Mouse (Mus musculus): ENCODE data around the gene Calm1. TPM values are rescaled to one million over a fixed set of nuclear protein-coding genes. Genes with fewer than 3 reads are reported as not detected.

Gene Calm1
- polyA plus RNA-seq, 1 experiment = 735 TPM

DNA sequence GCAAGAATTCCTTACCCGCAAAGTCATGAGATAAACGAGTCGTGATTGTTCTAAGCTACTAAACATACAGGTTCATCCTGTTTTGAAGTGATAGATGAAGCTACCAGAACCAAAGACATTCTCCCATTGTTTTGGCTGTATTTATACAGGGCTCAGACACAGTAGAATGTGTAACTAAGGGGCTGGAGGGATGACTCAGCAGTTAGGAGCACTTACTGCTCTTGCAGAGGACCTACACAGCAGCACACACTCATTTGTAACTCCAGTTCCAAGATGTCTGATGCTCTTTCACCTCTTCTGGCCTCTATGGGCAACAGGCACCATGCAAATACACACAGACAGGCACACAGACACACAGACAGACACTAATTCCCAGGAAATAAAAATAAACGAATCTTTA is 20.8 kb downstream of the Calm1 start:
- Histone ChIP-seq H3K4me1 (ENCODE audit: control insufficient read depth, insufficient read depth, low read length) (no peaks in the 10 kb centered on the region), H3K27ac (ENCODE audit: insufficient read depth, low read depth, low read length) (no peak overlapping the region), H3K4me3 (ENCODE audit: insufficient read depth, low read length) (no peak overlapping the region)
- TF ChIP-seq POLR2A (IDR thresholded peaks at IDR 0.05; ENCODE audit: borderline replicate concordance, low read depth, low read length) (no peak), CTCF (IDR thresholded peaks at IDR 0.05; ENCODE audit: low read depth, low read length) (no peak)

DNA sequence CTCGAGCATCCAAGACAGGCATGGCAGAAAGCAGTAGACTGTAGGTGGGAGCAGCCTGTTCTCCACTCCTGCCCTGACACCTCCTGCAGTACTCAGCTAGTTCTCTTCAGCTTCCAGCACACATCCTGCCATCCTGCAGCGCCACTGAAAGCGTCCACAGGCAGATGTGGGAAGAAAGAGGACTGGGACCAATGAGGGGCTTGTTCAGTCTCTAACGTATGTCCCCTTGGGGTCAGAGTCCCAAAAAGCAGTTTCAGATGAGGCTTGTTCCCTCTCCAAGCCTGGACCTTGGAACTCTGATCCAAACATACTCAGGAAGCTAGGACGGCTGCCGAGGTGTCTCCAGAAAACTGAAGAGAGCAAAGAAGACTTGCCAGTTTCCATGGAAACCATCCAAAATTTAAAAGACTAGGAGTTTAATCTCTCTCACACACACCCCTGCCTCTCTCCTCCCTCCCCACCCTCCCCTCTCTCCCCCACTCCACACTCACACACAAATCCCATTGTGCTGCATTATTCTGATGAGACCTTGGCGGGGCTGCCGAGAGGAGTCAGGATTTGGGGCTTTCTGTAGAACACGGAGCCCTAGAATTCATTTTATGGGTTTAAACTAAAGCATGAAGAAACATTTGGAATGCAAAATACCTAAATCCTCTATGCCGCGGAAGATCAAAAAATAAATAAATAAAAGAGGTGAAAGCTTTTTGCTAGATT is 22.5 kb downstream of the Calm1 start:
- TF ChIP-seq CTCF (IDR thresholded peaks at IDR 0.05; ENCODE audit: low read depth, low read length) (no peak), POLR2A (IDR thresholded peaks at IDR 0.05; ENCODE audit: borderline replicate concordance, low read depth, low read length) (no peak)
- Histone ChIP-seq H3K4me3 (ENCODE audit: insufficient read depth, low read length) (no peak overlapping the region), H3K4me1 (ENCODE audit: control insufficient read depth, insufficient read depth, low read length) (no peaks in the 10 kb centered on the region), H3K27ac (ENCODE audit: insufficient read depth, low read depth, low read length) (no peak overlapping the region)

DNA sequence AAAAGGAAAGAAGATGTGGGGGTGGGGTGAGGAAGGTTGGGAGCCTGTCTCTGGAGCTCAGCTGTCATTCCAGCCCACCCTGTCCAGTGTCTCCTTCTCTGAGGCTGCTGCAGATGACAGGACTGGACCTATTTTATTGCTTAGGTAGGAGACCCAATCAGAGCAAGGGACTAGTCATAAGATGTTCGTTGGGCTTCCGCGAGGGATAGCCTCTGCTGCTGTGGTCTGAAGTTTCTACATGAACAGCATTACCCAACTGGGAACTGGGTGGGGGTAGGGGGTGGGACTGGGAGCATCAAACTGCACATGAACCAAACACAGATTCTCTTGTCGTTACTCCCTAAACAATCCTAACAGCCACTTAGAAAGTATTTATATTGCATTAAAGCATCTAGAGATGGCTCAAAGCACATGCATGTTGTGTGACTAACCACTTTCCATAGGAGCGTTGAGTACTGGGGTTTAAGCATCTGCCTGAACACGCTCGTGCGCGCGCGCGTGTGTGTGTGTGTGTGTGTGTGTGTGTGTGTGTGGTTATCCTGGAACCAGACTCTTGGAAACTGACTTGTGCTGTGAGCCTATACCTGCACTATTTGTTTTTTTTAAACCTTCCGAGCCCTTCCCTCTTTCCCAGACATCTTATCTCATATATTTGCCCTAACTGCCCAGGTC is 23.2 kb downstream of the Calm1 start:
- H3K27ac ChIP-seq (ENCODE audit: insufficient read depth, low read depth, low read length) = no peak overlapping the region
- TF ChIP-seq CTCF (IDR thresholded peaks at IDR 0.05; ENCODE audit: low read depth, low read length) = no peak
- H3K4me1 ChIP-seq (ENCODE audit: control insufficient read depth, insufficient read depth, low read length) = no peaks in the 10 kb centered on the region
- no peak overlapping the region for H3K4me3 ChIP-seq (ENCODE audit: insufficient read depth, low read length)

DNA sequence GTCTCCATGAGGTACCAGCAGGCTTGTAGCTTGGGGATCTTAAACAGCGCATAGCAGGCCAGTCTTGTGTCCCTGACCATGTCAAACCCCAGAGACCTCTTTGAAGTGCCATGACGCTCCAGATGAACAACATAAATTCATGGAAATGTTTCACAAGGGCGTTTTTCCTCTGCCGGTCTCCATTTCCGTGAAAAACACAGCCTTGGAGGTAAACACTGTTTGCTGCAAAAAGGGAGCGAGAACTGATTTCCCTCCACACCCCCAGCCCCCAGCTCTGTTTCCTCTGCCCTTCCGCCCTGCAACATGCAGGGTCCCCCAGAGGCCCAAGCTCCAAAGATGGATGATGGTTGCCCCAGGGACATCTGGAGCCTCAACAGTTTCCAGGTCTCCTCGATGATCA is 24.3 kb downstream of the Calm1 start:
- TF ChIP-seq POLR2A (IDR thresholded peaks at IDR 0.05; ENCODE audit: borderline replicate concordance, low read depth, low read length) = no peak
- TF ChIP-seq CTCF (IDR thresholded peaks at IDR 0.05; ENCODE audit: low read depth, low read length) = no peak
- Histone ChIP-seq H3K4me3 (ENCODE audit: insufficient read depth, low read length) (no peak overlapping the region), H3K4me1 (ENCODE audit: control insufficient read depth, insufficient read depth, low read length) (no peaks in the 10 kb centered on the region), H3K27ac (ENCODE audit: insufficient read depth, low read depth, low read length) (no peak overlapping the region)

DNA sequence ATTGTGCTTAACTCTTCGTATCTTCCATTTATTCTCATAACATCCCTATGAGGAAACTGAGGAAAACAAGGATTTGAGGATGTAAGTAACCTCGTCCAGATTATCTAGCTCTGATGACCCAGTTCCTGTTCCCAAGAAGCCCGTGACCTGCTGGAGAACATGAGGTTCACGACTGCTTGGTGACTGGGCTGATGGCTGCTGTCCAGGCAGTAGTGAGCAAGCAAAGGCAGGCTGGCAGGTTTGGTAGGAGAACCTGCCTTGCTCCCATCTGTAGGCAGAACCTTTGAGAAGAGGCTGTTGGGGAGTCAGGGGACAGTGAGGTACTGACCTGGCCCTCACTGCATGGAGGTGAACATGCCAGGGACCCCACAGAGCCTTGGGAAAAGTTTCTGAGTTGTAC is 26.0 kb downstream of the Calm1 start:
- Histone ChIP-seq H3K27ac (ENCODE audit: insufficient read depth, low read depth, low read length) (no peak overlapping the region), H3K4me3 (ENCODE audit: insufficient read depth, low read length) (no peak overlapping the region), H3K4me1 (ENCODE audit: control insufficient read depth, insufficient read depth, low read length) (no peaks in the 10 kb centered on the region)
- TF ChIP-seq CTCF (IDR thresholded peaks at IDR 0.05; ENCODE audit: low read depth, low read length) = no peak
- no peak for TF ChIP-seq POLR2A (IDR thresholded peaks at IDR 0.05; ENCODE audit: borderline replicate concordance, low read depth, low read length)

DNA sequence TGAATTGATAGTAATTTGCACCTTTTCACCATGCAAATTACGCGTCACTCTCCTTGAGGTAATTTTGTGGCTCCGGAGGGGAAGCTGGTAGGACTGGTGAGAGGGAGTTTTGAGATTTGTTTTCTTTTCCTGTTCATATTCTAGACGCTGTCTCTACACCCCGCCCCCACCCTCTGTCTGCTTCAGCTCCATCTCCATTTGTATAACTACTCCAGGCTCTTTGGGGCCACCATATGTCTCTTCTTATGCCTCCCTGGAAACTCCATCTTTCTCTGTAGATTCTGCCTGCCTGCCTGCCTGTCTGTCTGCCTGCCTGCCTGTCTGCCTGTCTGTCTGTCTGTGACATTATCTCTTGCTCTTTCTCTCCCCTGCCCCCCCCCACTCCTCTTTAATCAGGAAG is 26.8 kb downstream of the Calm1 start:
- TF ChIP-seq POLR2A (IDR thresholded peaks at IDR 0.05; ENCODE audit: borderline replicate concordance, low read depth, low read length) (no peak), CTCF (IDR thresholded peaks at IDR 0.05; ENCODE audit: low read depth, low read length) (no peak)
- H3K4me1 ChIP-seq (ENCODE audit: control insufficient read depth, insufficient read depth, low read length) = no peaks in the 10 kb centered on the region
- no peak overlapping the region for H3K4me3 ChIP-seq (ENCODE audit: insufficient read depth, low read length)
- H3K27ac ChIP-seq (ENCODE audit: insufficient read depth, low read depth, low read length) = no peak overlapping the region

DNA sequence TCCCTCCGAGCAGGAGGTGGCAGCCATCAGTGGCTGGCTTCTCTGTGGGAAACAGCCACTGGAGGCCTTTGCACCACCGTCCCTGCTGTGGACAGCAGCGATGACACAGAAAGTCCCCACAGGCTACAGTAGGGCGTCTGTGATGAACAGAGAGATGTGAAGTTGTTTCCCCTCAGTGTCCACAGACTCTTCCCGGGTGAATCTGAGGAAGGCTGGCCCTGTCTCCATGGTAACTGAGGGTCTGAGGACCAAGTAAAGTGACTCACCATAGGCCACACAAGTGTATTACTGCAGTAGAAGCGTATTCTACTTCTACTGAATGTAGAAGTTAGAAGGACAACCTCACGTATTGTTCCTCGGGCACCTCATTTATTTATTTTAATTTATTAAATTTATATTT is 27.4 kb downstream of the Calm1 start:
- Histone ChIP-seq H3K4me1 (ENCODE audit: control insufficient read depth, insufficient read depth, low read length) (no peaks in the 10 kb centered on the region), H3K4me3 (ENCODE audit: insufficient read depth, low read length) (no peak overlapping the region)
- TF ChIP-seq POLR2A (IDR thresholded peaks at IDR 0.05; ENCODE audit: borderline replicate concordance, low read depth, low read length) (no peak), CTCF (IDR thresholded peaks at IDR 0.05; ENCODE audit: low read depth, low read length) (no peak)

DNA sequence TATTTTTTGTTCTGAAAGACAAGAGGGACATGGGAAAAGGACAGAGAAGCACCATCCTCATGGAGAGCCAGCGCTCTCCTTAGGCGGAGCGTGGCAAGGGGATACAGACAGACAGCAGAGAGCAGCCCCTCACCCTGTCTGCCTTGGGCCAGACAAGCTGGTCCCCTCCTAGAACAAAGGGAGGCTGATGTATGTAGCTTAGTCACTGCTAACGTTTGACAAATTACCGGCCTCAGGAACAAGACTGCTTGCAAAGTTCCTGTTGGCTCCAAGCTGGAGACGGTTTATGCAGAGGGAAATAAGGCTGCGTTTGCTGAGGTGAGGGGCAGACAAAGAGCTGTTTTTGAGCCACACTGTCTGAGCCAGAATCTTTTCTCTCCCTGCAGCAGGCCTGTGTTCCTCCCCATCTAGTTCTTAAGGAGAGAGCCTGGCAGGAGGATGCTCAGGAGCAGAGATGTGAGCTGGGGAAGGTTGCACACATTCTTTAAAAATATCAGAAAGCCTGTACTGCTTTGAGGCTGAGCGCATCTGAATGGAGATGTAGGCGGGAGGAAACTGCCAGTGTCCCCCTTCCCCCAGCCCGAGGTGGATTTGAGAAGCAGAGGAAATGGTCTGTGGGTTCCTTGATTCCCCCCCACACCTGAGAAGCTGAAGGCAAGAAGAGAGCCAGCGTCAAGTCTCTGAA is 28.9 kb downstream of the Calm1 start:
- Histone ChIP-seq H3K4me1 (ENCODE audit: control insufficient read depth, insufficient read depth, low read length) (no peaks in the 10 kb centered on the region), H3K4me3 (ENCODE audit: insufficient read depth, low read length) (no peak overlapping the region), H3K27ac (ENCODE audit: insufficient read depth, low read depth, low read length) (no peak overlapping the region)
- no peak for TF ChIP-seq CTCF (IDR thresholded peaks at IDR 0.05; ENCODE audit: low read depth, low read length)
- no peak for TF ChIP-seq POLR2A (IDR thresholded peaks at IDR 0.05; ENCODE audit: borderline replicate concordance, low read depth, low read length)

More for the DNA sequence above, 27.4 kb downstream of the Calm1 start:
- no peak overlapping the region for H3K27ac ChIP-seq (ENCODE audit: insufficient read depth, low read depth, low read length)

DNA sequence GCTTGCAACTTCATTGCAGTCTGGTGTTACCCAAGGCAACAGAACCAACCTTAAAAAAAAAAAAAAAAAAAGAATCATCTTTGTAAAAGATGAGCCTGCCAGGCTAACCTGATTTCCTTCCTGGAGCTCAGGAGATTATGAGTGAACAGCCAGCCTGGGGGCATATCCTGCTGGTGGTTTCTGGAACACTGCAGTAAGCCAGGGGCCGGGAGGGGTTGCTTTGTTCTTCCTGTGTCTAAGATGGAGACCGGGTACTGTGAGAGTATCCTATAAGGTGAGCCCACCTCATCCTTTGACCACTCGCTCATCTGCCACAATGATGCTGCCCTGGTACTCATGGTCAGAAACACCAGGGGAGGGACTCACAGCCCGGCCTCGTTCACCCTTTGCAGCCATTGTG is 35.0 kb downstream of the Calm1 start:
- no peak overlapping the region for H3K4me3 ChIP-seq (ENCODE audit: insufficient read depth, low read length)
- H3K27ac ChIP-seq (ENCODE audit: insufficient read depth, low read depth, low read length) = no peak overlapping the region
- no peak for TF ChIP-seq CTCF (IDR thresholded peaks at IDR 0.05; ENCODE audit: low read depth, low read length)
- no peak for TF ChIP-seq POLR2A (IDR thresholded peaks at IDR 0.05; ENCODE audit: borderline replicate concordance, low read depth, low read length)
- H3K4me1 ChIP-seq (ENCODE audit: control insufficient read depth, insufficient read depth, low read length) = no peaks in the 10 kb centered on the region

DNA sequence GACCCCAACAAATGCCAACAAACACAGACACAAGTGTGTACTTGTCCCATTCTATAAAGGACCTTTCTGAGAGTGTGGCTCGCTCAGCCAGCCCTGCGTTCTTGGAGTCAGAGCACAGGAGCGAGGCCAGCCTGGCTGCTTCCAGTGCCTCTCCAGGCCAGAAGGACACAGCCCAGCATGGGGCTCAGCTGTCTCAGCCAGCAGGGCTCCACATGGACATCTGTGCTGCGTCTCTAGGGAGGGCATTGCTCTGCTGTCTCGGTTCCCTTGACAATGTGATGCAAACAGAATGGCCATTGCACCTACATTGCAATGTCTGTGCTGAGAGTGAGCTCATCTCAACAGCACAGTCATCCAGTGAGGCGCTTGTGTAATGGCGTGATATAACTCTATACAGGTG is 35.7 kb downstream of the Calm1 start:
- no peak overlapping the region for H3K4me3 ChIP-seq (ENCODE audit: insufficient read depth, low read length)
- no peaks in the 10 kb centered on the region for H3K4me1 ChIP-seq (ENCODE audit: control insufficient read depth, insufficient read depth, low read length)
- no peak overlapping the region for H3K27ac ChIP-seq (ENCODE audit: insufficient read depth, low read depth, low read length)
- TF ChIP-seq CTCF (IDR thresholded peaks at IDR 0.05; ENCODE audit: low read depth, low read length) (no peak), POLR2A (IDR thresholded peaks at IDR 0.05; ENCODE audit: borderline replicate concordance, low read depth, low read length) (no peak)

All from bone marrow macrophage, adult 2 months (primary cell).